Mouse (Mus musculus): ENCODE data around the gene Sat1. TPM values are rescaled to one million over a fixed set of nuclear protein-coding genes. Genes with fewer than 3 reads are reported as not detected.
"Not testable (repeated sequence)": the region's sequence is repeated elsewhere in the genome, so short reads cannot be mapped to it uniquely, and the experiment has no call there.

Sat1 gene
- 88.0 and 89.5 TPM in 2 replicates for polyA plus RNA-seq (2016; fragmentation: Nextera tagmentation; extraction: Ambion mirVana)

- no peaks in the 10 kb centered on the region for H3K27me3 ChIP-seq (ENCODE audit: insufficient read depth, poor library complexity, severe bottlenecking)
- DNase-seq (ENCODE audit: low spot score), result peak; percentile 84
- peak within 1 kb of the TSS; percentile 56 for H3K4me3 ChIP-seq
- 14% methylated on average over 26 of the region's 26 CpGs for WGBS
- peak within 1 kb of the TSS; percentile 80 for H3K27ac ChIP-seq
- no peaks in the 10 kb centered on the region for H3K4me1 ChIP-seq (replicated peaks)
- no peaks in the 10 kb centered on the region for H3K9me3 ChIP-seq
- no peaks in the 10 kb centered on the region for H3K36me3 ChIP-seq
Observed at GRCm38 (mm10) chrX:155216271-155216670, at the start of gene Sat1. TSS of gene Sat1 (minus strand) at chrX:155216449.

DNA sequence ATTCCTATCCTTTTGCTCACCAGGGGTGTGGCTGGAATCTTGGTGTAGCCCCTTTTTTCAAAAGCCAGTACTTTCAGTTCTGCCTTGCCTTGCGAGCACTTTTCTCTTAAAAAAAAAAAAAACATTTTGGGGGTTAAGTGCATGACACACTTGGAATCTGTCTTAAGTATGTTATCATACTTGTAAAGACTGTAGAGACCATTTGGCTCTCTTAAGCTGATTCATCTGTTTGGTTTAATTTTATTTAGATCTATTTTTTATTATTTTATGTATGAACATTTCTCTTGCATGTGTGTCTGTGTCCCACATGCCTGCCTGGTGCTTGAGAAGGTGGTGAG, 46.6 kb upstream of the Sat1 start:
- Histone ChIP-seq H3K4me1 (replicated peaks) (no peaks in the 10 kb centered on the region), H3K4me3 (peak overlapping the region; percentile 58), H3K27ac (no peak overlapping the region), H3K36me3 (no peaks in the 10 kb centered on the region), H3K9me3 (0 out of 2 replicates have a peak, but pooled peaks cover 3% of the 10 kb centered on the region), H3K27me3 (ENCODE audit: insufficient read depth, poor library complexity, severe bottlenecking) (no peaks in the 10 kb centered on the region)
- DNase-seq (ENCODE audit: low spot score), result no peak
- 52% methylated on average over 1 of the region's 1 CpGs for WGBS

DNA sequence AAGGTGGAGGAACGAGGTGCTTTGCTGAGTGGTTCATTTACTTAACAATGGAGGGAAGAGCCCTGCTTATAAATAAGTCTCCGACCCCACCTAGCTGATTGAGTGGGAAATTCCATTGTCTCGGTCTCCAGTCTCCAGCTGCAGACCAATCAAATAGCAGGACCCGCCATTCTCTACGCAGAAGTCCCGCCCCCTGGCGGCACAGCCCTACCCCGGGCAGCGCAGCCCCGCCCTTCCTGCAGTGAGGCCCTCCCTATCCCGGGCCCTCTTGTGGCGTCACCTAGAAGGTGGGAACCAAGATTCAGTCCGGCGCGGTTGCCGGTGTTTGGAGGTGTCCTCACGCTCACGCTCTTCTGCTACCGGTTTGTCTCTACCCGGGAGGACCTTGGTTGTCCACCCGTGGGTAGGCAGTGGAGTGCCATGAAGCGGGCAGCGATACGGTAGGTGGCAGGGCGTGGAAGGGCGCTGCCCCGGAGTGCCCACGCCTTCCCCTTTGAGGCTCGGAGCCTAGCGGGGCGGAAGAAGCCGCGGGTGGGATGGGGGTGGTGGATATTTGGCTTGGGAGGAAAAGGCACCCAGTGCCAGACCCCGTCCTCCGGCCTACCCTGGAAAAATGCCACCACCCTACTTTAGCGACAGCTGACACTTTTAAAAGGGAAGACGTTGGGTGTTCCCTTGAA, 46.1 kb upstream of the Sat1 start, which contains the start of gene Acot9:
Gene Acot9, plus strand, starts transcription at position 209 of the 680 bp plus-strand sequence.
- WGBS, result 15% methylated on average over 37 of the region's 37 CpGs
- H3K27ac ChIP-seq, result peak within 1 kb of the TSS; percentile 79
- peak; percentile 79 for DNase-seq (ENCODE audit: low spot score)

GRCm38 (mm10) chrX:155256856-155257255, 40.6 kb upstream of the Sat1 start:
- Histone ChIP-seq H3K9me3 (no peaks in the 10 kb centered on the region), H3K27me3 (ENCODE audit: insufficient read depth, poor library complexity, severe bottlenecking) (no peaks in the 10 kb centered on the region)

More for the DNA sequence above, 46.1 kb upstream of the Sat1 start, which contains the start of gene Acot9:
- H3K4me3 ChIP-seq, result peak within 1 kb of the TSS; percentile 58
- H3K27me3 ChIP-seq (ENCODE audit: insufficient read depth, poor library complexity, severe bottlenecking), result no peaks in the 10 kb centered on the region
- no peaks in the 10 kb centered on the region for H3K36me3 ChIP-seq
- H3K9me3 ChIP-seq, result 0 out of 2 replicates have a peak, but pooled peaks cover 3% of the 10 kb centered on the region
- H3K4me1 ChIP-seq (replicated peaks), result no peaks in the 10 kb centered on the region

DNA sequence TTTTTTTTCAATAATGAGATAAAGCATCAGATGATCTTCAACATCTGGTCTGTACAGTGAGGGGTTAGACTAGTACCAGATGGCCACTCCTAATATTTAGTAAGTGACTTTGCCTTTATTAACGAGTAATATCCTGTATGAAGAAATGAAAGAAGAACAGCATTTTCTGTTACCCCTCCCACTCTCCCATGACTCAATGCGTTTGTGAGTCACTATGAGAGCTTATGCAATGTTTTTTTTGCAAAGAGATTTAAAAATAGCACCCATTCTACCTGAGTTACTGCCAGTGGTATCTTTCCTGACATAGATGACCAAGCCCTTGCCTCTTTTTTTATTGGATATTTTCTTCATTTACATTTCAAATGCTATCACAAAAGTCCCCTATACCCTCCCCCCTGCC, 2.0 kb upstream of the Sat1 start:
- no peaks in the 10 kb centered on the region for H3K27me3 ChIP-seq (ENCODE audit: insufficient read depth, poor library complexity, severe bottlenecking)
- WGBS, result 62% methylated on average over 2 of the region's 2 CpGs
- H3K4me1 ChIP-seq (replicated peaks), result no peaks in the 10 kb centered on the region
- no peaks in the 10 kb centered on the region for H3K36me3 ChIP-seq
- no peak overlapping the region for H3K27ac ChIP-seq
- no peak for DNase-seq (ENCODE audit: low spot score)
- H3K9me3 ChIP-seq, result no peaks in the 10 kb centered on the region
- no peak overlapping the region for H3K4me3 ChIP-seq

More at GRCm38 (mm10) chrX:155256856-155257255, 40.6 kb upstream of the Sat1 start:
- Histone ChIP-seq H3K27ac (no peak overlapping the region), H3K4me1 (replicated peaks) (no peaks in the 10 kb centered on the region), H3K4me3 (no peak overlapping the region), H3K36me3 (no peaks in the 10 kb centered on the region)
- no peak for DNase-seq (ENCODE audit: low spot score)

GRCm38 (mm10) chrX:155215501-155216248, 574 bp downstream of the Sat1 start:
- WGBS, result 29% methylated on average over 24 of the region's 24 CpGs

DNA sequence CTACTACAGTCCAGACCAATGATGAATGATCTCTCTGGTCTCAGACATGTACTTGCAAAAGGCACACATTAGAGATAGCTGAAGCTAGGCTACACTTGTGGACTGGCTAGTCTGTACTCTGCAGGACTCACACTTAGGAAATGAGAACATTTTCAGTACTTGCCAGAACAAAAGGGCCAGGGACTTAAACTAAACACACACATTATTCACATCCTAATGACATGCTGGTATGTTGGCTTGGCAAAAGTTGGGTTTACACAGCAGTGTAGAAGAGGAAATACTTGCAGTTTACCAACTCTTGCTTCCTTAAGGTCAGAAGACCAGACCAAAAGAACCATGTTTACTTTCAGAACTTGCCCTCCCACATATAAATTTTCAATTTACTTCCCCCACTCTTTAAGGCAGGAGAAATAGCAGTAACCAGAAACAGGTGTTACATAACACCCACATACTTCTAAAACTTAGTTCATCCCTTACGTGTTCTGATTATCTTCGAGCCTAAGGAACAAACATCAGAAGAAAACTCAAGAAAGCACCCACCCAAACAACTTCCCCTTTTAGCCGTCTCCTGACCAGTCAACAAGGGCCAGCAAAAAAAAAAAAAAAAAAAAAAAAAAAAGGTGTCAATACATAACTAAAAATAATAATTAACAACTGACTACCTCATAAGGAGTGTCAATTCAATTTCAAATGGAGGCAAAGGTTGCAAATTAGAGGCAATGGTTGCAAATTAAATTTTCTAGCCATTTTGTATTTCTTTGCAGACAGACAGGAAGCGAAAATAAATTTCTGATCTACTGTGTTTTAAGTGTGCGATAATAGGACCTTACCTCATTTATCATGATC, 1.7 kb downstream of the Sat1 start:
- DNase-seq (ENCODE audit: low spot score), result no peak
- Histone ChIP-seq H3K4me3 (no peak overlapping the region), H3K4me1 (replicated peaks) (no peaks in the 10 kb centered on the region), H3K36me3 (no peaks in the 10 kb centered on the region), H3K27ac (no peak overlapping the region), H3K27me3 (ENCODE audit: insufficient read depth, poor library complexity, severe bottlenecking) (no peaks in the 10 kb centered on the region), H3K9me3 (no peaks in the 10 kb centered on the region)
- 91% methylated on average over 5 of the region's 5 CpGs for WGBS

More at GRCm38 (mm10) chrX:155215501-155216248, 574 bp downstream of the Sat1 start:
- Histone ChIP-seq H3K4me1 (replicated peaks) (no peaks in the 10 kb centered on the region), H3K4me3 (peak overlapping the region; percentile 56), H3K27ac (peak overlapping the region; percentile 80), H3K36me3 (no peaks in the 10 kb centered on the region), H3K9me3 (no peaks in the 10 kb centered on the region), H3K27me3 (ENCODE audit: insufficient read depth, poor library complexity, severe bottlenecking) (no peaks in the 10 kb centered on the region)
- DNase-seq (ENCODE audit: low spot score), result peak; percentile 31

DNA sequence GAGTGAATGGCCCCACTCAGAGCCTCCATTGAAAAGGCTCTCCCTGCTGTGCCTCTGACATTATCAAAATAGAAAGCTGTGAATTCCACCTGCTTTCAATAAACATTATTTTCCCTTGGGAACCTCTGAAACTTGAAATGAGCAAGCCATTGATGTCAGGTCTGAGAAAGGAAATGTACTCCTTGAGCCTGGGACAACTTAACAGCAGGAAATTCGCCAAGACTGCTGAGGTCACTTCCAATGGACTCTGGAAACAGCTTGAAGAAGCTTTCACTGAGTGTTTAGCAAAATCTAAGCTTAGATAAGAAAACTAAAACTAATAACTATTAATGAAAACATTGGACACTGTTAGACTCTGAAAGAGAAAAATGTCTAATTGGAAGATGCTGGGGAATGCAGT, 7.6 kb downstream of the Sat1 start:
- WGBS, result 17% methylated on average over 1 of the region's 1 CpGs
- Histone ChIP-seq H3K27me3 (ENCODE audit: insufficient read depth, poor library complexity, severe bottlenecking) (no peaks in the 10 kb centered on the region), H3K27ac (no peak overlapping the region), H3K4me3 (no peak overlapping the region), H3K4me1 (replicated peaks) (no peaks in the 10 kb centered on the region), H3K36me3 (no peaks in the 10 kb centered on the region), H3K9me3 (no peaks in the 10 kb centered on the region)
- DNase-seq (ENCODE audit: low spot score), result no peak

DNA sequence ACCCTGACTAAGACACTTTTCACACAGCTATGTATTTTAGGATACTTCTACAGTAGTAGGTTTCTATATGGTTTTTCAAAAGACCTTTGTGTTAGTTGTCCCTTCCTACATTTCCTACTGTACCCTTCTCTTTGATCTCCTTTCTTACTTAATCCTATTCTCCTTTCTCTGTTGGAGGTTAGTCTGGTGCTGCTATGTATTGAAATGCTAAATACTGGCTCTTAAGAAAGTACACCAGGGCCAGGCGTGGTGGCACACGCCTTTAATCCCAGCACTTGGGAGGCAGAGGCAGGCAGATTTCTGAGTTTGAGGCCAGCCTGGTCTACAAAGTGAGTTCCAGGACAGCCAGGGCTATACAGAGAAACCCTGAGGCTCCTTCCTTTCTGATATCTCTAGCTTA, 10.8 kb downstream of the Sat1 start:
- DNase-seq (ENCODE audit: low spot score); H3K4me1 ChIP-seq (replicated peaks); H3K27me3 ChIP-seq (ENCODE audit: insufficient read depth, poor library complexity, severe bottlenecking); H3K4me3 ChIP-seq; H3K36me3 ChIP-seq; H3K27ac ChIP-seq; H3K9me3 ChIP-seq: not testable (repeated sequence)
- WGBS, result 86% methylated on average over 2 of the region's 2 CpGs

GRCm38 (mm10) chrX:155202406-155203305, 13.6 kb downstream of the Sat1 start:
- Histone ChIP-seq H3K9me3 (no peaks in the 10 kb centered on the region), H3K4me1 (replicated peaks) (no peaks in the 10 kb centered on the region), H3K36me3 (no peaks in the 10 kb centered on the region), H3K4me3 (no peak overlapping the region), H3K27me3 (ENCODE audit: insufficient read depth, poor library complexity, severe bottlenecking) (no peaks in the 10 kb centered on the region), H3K27ac (no peak overlapping the region)
- 78% methylated on average over 2 of the region's 2 CpGs for WGBS
- no peak for DNase-seq (ENCODE audit: low spot score)

GRCm38 (mm10) chrX:155201799-155202198, 14.4 kb downstream of the Sat1 start:
- no peak overlapping the region for H3K27ac ChIP-seq
- DNase-seq (ENCODE audit: low spot score), result no peak
- 84% methylated on average over 1 of the region's 1 CpGs for WGBS
- H3K36me3 ChIP-seq, result no peaks in the 10 kb centered on the region
- H3K9me3 ChIP-seq, result no peaks in the 10 kb centered on the region
- H3K27me3 ChIP-seq (ENCODE audit: insufficient read depth, poor library complexity, severe bottlenecking), result no peaks in the 10 kb centered on the region
- H3K4me3 ChIP-seq, result no peak overlapping the region
- no peaks in the 10 kb centered on the region for H3K4me1 ChIP-seq (replicated peaks)

- no peaks in the 10 kb centered on the region for H3K36me3 ChIP-seq
- no peaks in the 10 kb centered on the region for H3K27me3 ChIP-seq (ENCODE audit: insufficient read depth, poor library complexity, severe bottlenecking)
- H3K27ac ChIP-seq, result no peak overlapping the region
- no peak for DNase-seq (ENCODE audit: low spot score)
- no peak overlapping the region for H3K4me3 ChIP-seq
- WGBS, result 88% methylated on average over 4 of the region's 4 CpGs
- H3K4me1 ChIP-seq (replicated peaks), result no peaks in the 10 kb centered on the region
- no peaks in the 10 kb centered on the region for H3K9me3 ChIP-seq
Observed at GRCm38 (mm10) chrX:155194979-155195378, 21.3 kb downstream of the Sat1 start.

Data from hindbrain, embryonic 10.5 days (tissue).